Mouse (Mus musculus) CH12.LX (cell line): Measurements from ENCODE around the gene Cmtm7.
A peak's percentile ranks its signal among the peaks of the same experiment; 100 is the strongest.

Source experiments
- CHD2 ChIP-seq: IDR thresholded peaks from 2 replicates; pipeline ENCODE4 v1.6.1; 2011; ENCODE audit warnings: low read length, improper control_type of control experiment
- CTCF ChIP-seq, 2 experiments: IDR thresholded peaks in 1 of 2; conservative IDR thresholded peaks in 1 of 2; 2 replicates each; pipeline ENCODE4 v1.5.1; 2011 to 2012; ENCODE audit warnings: low read depth in 2 of 2, low read length in 2 of 2, improper control_type of control experiment in 1 of 2, inconsistent platforms in 1 of 2, mild to moderate bottlenecking in 1 of 2, moderate library complexity in 1 of 2
- NELFE ChIP-seq: IDR thresholded peaks from 2 replicates; pipeline ENCODE4 v1.6.1; 2011; ENCODE audit warnings: low read depth, low read length, improper control_type of control experiment
- UBTF ChIP-seq: IDR thresholded peaks from 2 replicates; pipeline ENCODE4 v1.6.1; 2012; ENCODE audit warnings: low read depth, mild to moderate bottlenecking, inconsistent platforms, low read length, improper control_type of control experiment, moderate library complexity

DNA sequence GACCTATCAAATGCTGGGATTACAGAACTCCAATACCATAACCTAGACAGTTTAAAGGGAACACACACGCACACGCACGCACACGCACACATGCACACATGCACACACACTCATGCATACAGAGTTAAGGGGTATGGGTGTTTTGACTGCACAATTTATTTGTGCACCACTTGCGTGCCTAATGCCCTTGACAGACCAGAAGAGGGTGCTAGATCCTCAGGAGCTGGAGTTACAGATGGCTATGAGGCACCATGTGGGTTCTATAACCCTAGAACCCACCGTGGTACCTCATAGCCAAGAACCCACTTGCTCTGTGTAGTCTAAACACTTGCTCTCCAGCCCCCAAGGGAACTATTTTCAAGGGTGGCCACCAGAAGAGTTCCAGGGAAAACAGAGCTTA lies 46.7 kb upstream of the Cmtm7 start:
- TF ChIP-seq UBTF (no peak), CTCF (conservative IDR thresholded peaks at IDR 0.05 in 1 of 2, IDR thresholded peaks at IDR 0.05 in 1 of 2; ENCODE audit: low read depth in 2 of 2, low read length in 2 of 2) (peak in 1 of 2 experiments; percentile 36; a peak in 2 of 4 replicates), CHD2 (no peak), NELFE (no peak)
